Mouse (Mus musculus): Measurements from ENCODE around the gene Ngrn. TPM values are rescaled to one million over a fixed set of nuclear protein-coding genes. Genes with fewer than 3 reads are reported as not detected.

Gene Ngrn
- polyA plus RNA-seq, 1 experiment from 2014 or later = 25.4 TPM

DNA sequence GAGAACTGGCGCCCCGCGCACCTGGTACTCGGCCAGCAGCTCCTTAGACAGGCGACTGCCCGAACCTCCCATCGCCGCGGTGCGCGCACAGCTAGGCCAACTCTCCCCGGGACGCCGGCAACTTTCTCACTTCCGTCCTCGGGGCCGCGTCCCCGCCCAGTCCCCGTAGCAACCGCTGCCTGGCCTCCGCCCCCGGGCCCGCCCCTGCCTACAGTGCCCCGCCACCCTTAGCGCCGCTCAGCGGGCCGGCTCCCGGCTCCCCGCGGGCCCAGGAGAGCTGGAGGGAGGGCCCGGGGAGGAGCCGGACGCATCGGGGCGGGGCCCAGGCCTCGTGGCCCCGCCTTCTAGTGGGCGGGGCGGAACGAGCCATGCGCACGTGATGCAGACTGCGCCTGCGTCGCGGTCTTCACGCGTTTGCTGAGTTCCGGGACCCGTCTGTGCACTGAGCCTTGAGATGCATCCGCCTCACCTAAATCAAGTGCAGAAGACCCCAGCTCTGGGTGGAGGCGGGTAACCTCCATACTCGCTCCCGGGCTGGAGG lies 28.5 kb upstream of the Ngrn start, which contains the start of the genes Cib1 and Gdpgp1:
Cib1 (minus strand) TSS at position 325 of the 541 bp plus-strand sequence.
Gdpgp1 (plus strand) TSS at position 377 of the 541 bp plus-strand sequence.
- Histone ChIP-seq H3K4me1 (replicated peaks) (peaks cover 63% of the 10 kb centered on the region), H3K4me2 (peak within 1 kb of the TSS; percentile 94), H3K4me3 (replicated peaks) (peak within 1 kb of the TSS; percentile 88), H3K9me3 (replicated peaks) (no peaks in the 10 kb centered on the region), H3K27me3 (no peaks in the 10 kb centered on the region), H3K36me3 (replicated peaks) (peaks cover 21% of the 10 kb centered on the region), H3K9ac (peak within 1 kb of the TSS; percentile 82), H3K27ac (replicated peaks) (peak within 1 kb of the TSS; percentile 95)
- ATAC-seq (ENCODE audit: insufficient read depth) = peak; percentile 100
- WGBS (ENCODE audit: insufficient replicate concordance) = under 1% methylated on average over 56 of the region's 56 CpGs

DNA sequence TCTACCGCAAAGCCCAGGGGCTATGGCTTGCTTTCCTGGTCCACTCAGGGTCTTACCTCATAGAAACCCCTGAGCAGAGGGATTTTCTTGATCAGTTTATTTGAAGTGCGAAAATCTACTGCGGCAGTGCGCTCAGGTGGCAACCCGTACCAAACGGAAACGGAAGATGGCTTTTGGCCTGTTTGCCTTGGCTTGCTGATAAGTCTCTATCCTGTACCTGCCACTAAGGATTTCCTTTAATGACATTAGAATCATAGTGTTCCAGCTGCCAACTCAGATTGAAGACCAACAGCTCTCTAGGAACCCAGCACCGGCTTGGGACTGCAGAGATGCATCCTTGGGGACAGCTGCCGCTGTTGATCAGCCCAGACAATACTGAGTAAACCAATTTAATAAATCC lies 27.2 kb upstream of the Ngrn start:
- Histone ChIP-seq H3K9me3 (replicated peaks) (no peaks in the 10 kb centered on the region), H3K36me3 (replicated peaks) (peaks cover 21% of the 10 kb centered on the region), H3K4me2 (peak overlapping the region; percentile 94), H3K27ac (replicated peaks) (peak overlapping the region; percentile 29; the same call in 1 of the 2 replicates), H3K9ac (peak overlapping the region; percentile 66), H3K27me3 (no peaks in the 10 kb centered on the region), H3K4me1 (replicated peaks) (peaks cover 54% of the 10 kb centered on the region), H3K4me3 (replicated peaks) (peak overlapping the region; percentile 88)
- no peak for ATAC-seq (ENCODE audit: insufficient read depth)
- 31% methylated on average over 9 of the region's 9 CpGs for WGBS (ENCODE audit: insufficient replicate concordance)

- Histone ChIP-seq H3K9me3 (replicated peaks) (no peaks in the 10 kb centered on the region), H3K4me2 (no peak overlapping the region), H3K36me3 (replicated peaks) (peaks cover 29% of the 10 kb centered on the region), H3K27ac (replicated peaks) (no peak overlapping the region), H3K4me1 (replicated peaks) (peaks cover 20% of the 10 kb centered on the region), H3K4me3 (replicated peaks) (no peak overlapping the region), H3K9ac (no peak overlapping the region), H3K27me3 (no peaks in the 10 kb centered on the region)
- no peak for ATAC-seq (ENCODE audit: insufficient read depth)
- 77% methylated on average over 10 of the region's 10 CpGs for WGBS (ENCODE audit: insufficient replicate concordance)
These were observed 22.5 kb upstream of the Ngrn start for GRCm38 (mm10) chr7:80238542-80238941.

GRCm38 (mm10) chr7:80241661-80242060 lies 19.4 kb upstream of the Ngrn start:
- Histone ChIP-seq H3K27ac (replicated peaks) (no peak overlapping the region), H3K9ac (no peak overlapping the region), H3K4me1 (replicated peaks) (peaks cover 9% of the 10 kb centered on the region), H3K36me3 (replicated peaks) (peaks cover 27% of the 10 kb centered on the region), H3K9me3 (replicated peaks) (no peaks in the 10 kb centered on the region), H3K4me2 (no peak overlapping the region), H3K4me3 (replicated peaks) (no peak overlapping the region), H3K27me3 (no peaks in the 10 kb centered on the region)
- 69% methylated on average over 4 of the region's 4 CpGs for WGBS (ENCODE audit: insufficient replicate concordance)
- no peak for ATAC-seq (ENCODE audit: insufficient read depth)

GRCm38 (mm10) chr7:80244851-80245250 lies 16.2 kb upstream of the Ngrn start:
- peaks cover 6% of the 10 kb centered on the region; the same call in 1 of the 2 replicates for H3K36me3 ChIP-seq (replicated peaks)
- H3K4me1 ChIP-seq (replicated peaks) = peaks cover 16% of the 10 kb centered on the region
- ATAC-seq (ENCODE audit: insufficient read depth) = no peak
- H3K27me3 ChIP-seq = no peaks in the 10 kb centered on the region
- H3K9me3 ChIP-seq (replicated peaks) = no peaks in the 10 kb centered on the region
- no peak overlapping the region for H3K9ac ChIP-seq
- H3K4me2 ChIP-seq = no peak overlapping the region
- H3K4me3 ChIP-seq (replicated peaks) = no peak overlapping the region
- H3K27ac ChIP-seq (replicated peaks) = no peak overlapping the region
- WGBS (ENCODE audit: insufficient replicate concordance) = 84% methylated on average over 4 of the region's 4 CpGs

DNA sequence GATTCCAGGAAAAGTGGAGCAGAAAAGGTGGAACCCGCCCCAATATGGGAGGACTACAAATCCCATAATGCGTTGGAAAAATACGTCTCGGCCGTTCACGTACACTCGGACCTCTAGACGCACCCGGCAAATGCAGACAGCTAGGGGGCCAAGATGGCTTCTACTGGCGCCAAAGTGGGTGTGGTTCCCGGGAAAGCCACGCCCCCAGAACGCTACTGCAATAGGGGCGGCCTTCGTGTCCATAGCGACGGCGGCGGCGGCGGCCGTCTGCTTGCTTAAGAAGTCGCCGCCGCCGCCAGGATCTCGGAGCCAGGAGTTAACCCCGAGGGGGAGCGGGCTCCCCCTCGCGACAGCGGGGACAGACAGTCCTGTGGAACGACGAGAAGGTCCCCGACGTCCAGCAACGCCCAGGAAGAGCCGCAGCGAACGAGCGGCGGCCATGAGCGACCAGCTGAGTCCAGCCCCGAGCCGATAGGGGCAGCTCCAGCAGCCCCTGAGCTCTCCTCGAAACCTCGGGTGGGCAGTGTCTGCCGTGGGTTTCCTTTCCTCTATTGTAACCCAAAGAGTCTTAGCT lies 14.8 kb upstream of the Ngrn start, which contains the start of gene Ttll13:
Ttll13 (plus strand) TSS at position 229 of the 574 bp plus-strand sequence.
- H3K4me1 ChIP-seq (replicated peaks) = peaks cover 16% of the 10 kb centered on the region
- WGBS (ENCODE audit: insufficient replicate concordance) = under 1% methylated on average over 48 of the region's 48 CpGs
- H3K4me2 ChIP-seq = peak within 1 kb of the TSS; percentile 95
- H3K27me3 ChIP-seq = no peaks in the 10 kb centered on the region
- H3K4me3 ChIP-seq (replicated peaks) = peak within 1 kb of the TSS; percentile 77
- H3K9ac ChIP-seq = peak within 1 kb of the TSS; percentile 80
- ATAC-seq (ENCODE audit: insufficient read depth) = peak; percentile 98
- peak within 1 kb of the TSS; percentile 79 for H3K27ac ChIP-seq (replicated peaks)
- no peaks in the 10 kb centered on the region for H3K9me3 ChIP-seq (replicated peaks)
- H3K36me3 ChIP-seq (replicated peaks) = no peaks in the 10 kb centered on the region

DNA sequence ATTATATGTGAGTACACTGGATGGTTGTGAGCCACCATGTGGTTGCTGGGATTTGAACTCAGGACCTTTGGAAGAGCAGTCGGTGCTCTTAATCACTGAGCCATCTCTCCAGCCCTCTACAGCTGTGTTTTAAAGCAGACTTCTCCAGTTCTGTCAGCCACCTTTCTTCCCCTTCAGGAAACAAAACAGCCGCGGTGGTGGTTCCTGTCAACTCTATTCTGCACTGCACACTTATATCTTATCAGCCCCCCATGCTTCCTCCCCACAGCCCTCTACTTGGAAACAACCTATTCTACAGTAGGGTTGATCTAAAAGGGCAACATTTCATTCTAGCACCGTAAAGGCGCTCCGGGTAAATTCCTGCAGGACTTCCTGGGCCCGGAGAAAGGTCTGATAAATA lies 14.2 kb upstream of the Ngrn start:
- no peak for ATAC-seq (ENCODE audit: insufficient read depth)
- 13% methylated on average over 7 of the region's 7 CpGs for WGBS (ENCODE audit: insufficient replicate concordance)
- Histone ChIP-seq H3K36me3 (replicated peaks) (no peaks in the 10 kb centered on the region), H3K4me1 (replicated peaks) (peaks cover 16% of the 10 kb centered on the region), H3K4me2 (peak overlapping the region; percentile 95), H3K9me3 (replicated peaks) (no peaks in the 10 kb centered on the region), H3K9ac (peak overlapping the region; percentile 80), H3K27ac (replicated peaks) (peak overlapping the region; percentile 31; the same call in 1 of the 2 replicates), H3K4me3 (replicated peaks) (peak overlapping the region; percentile 77), H3K27me3 (no peaks in the 10 kb centered on the region)

GRCm38 (mm10) chr7:80252437-80252836 lies 8.6 kb upstream of the Ngrn start:
- Histone ChIP-seq H3K36me3 (replicated peaks) (no peaks in the 10 kb centered on the region), H3K4me1 (replicated peaks) (peaks cover 12% of the 10 kb centered on the region), H3K4me3 (replicated peaks) (no peak overlapping the region), H3K9ac (no peak overlapping the region), H3K4me2 (no peak overlapping the region), H3K27ac (replicated peaks) (no peak overlapping the region), H3K27me3 (peaks cover 6% of the 10 kb centered on the region), H3K9me3 (replicated peaks) (no peaks in the 10 kb centered on the region)
- 80% methylated on average over 7 of the region's 7 CpGs for WGBS (ENCODE audit: insufficient replicate concordance)
- no peak for ATAC-seq (ENCODE audit: insufficient read depth)

- Histone ChIP-seq H3K4me3 (replicated peaks) (no peak overlapping the region), H3K27ac (replicated peaks) (no peak overlapping the region), H3K9me3 (replicated peaks) (no peaks in the 10 kb centered on the region), H3K27me3 (peaks cover 6% of the 10 kb centered on the region), H3K36me3 (replicated peaks) (no peaks in the 10 kb centered on the region), H3K4me1 (replicated peaks) (peaks cover 12% of the 10 kb centered on the region), H3K9ac (no peak overlapping the region), H3K4me2 (peak overlapping the region; percentile 18)
- WGBS (ENCODE audit: insufficient replicate concordance) = 35% methylated on average over 11 of the region's 11 CpGs
- ATAC-seq (ENCODE audit: insufficient read depth) = no peak
These were observed 8.1 kb upstream of the Ngrn start for GRCm38 (mm10) chr7:80252886-80253285.

- Histone ChIP-seq H3K4me2 (no peak overlapping the region), H3K36me3 (replicated peaks) (no peaks in the 10 kb centered on the region), H3K27ac (replicated peaks) (no peak overlapping the region), H3K9ac (no peak overlapping the region), H3K4me3 (replicated peaks) (no peak overlapping the region), H3K4me1 (replicated peaks) (peaks cover 22% of the 10 kb centered on the region), H3K27me3 (peaks cover 27% of the 10 kb centered on the region), H3K9me3 (replicated peaks) (no peaks in the 10 kb centered on the region)
- WGBS (ENCODE audit: insufficient replicate concordance) = 61% methylated on average over 2 of the region's 2 CpGs
- ATAC-seq (ENCODE audit: insufficient read depth) = no peak
These were observed 5.0 kb upstream of the Ngrn start for GRCm38 (mm10) chr7:80255981-80256380.

- Histone ChIP-seq H3K9me3 (replicated peaks) (no peaks in the 10 kb centered on the region), H3K27ac (replicated peaks) (no peak overlapping the region), H3K9ac (no peak overlapping the region), H3K4me3 (replicated peaks) (no peak overlapping the region), H3K4me1 (replicated peaks) (peaks cover 28% of the 10 kb centered on the region), H3K36me3 (replicated peaks) (no peaks in the 10 kb centered on the region), H3K4me2 (no peak overlapping the region), H3K27me3 (peaks cover 27% of the 10 kb centered on the region; the same call in 1 of the 2 replicates)
- no peak for ATAC-seq (ENCODE audit: insufficient read depth)
- 43% methylated on average over 2 of the region's 2 CpGs for WGBS (ENCODE audit: insufficient replicate concordance)
These were observed 3.3 kb upstream of the Ngrn start for GRCm38 (mm10) chr7:80257706-80258105.

Measured in liver, embryonic 15.5 days (tissue).